Mouse (Mus musculus): Measurements from ENCODE around the gene 2310050C09Rik.

GRCm38 (mm10) chr3:92894063-92894462 lies 24.0 kb upstream of the 2310050C09Rik start:
- no peak for TF ChIP-seq CTCF (IDR thresholded peaks at IDR 0.05; ENCODE audit: low read depth)
- TF ChIP-seq EP300 (optimal IDR thresholded peaks at IDR 0.05) = peak; percentile 59
